Mouse (Mus musculus) cerebellum, adult 9-11 months (tissue): ENCODE measurements around the gene Mthfd1l.
"Not testable (repeated sequence)": the region's sequence is repeated elsewhere in the genome, so short reads cannot be mapped to it uniquely, and the experiment has no call there.

Experiments used
- DNase-seq: peaks from one replicate; pipeline ENCODE4 v3.0.0; 2022

Gene Mthfd1l

GRCm38 (mm10) chr10:4085363-4086141 lies 112.6 kb downstream of the Mthfd1l start:
- no peak for DNase-seq

DNA sequence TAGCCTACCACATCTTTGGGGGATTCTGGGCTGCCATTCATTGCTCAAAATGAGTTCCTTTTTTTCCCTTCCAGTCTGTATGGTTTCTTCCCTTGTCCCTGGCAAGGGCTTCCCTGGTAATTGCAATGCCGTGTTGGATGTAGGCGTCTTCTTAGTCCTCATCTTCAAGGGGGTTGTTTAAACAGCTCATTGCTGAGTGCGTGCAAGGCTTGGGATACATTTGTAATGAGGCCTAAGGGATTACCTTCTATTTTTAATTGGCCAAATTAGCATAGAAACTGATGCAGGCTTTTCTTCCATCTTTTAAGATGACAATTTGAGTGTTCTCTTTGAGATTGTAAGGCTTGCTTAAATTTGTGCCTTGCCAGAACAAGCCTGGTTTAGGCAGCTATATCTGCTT lies 114.6 kb downstream of the Mthfd1l start:
- no peak for DNase-seq

DNA sequence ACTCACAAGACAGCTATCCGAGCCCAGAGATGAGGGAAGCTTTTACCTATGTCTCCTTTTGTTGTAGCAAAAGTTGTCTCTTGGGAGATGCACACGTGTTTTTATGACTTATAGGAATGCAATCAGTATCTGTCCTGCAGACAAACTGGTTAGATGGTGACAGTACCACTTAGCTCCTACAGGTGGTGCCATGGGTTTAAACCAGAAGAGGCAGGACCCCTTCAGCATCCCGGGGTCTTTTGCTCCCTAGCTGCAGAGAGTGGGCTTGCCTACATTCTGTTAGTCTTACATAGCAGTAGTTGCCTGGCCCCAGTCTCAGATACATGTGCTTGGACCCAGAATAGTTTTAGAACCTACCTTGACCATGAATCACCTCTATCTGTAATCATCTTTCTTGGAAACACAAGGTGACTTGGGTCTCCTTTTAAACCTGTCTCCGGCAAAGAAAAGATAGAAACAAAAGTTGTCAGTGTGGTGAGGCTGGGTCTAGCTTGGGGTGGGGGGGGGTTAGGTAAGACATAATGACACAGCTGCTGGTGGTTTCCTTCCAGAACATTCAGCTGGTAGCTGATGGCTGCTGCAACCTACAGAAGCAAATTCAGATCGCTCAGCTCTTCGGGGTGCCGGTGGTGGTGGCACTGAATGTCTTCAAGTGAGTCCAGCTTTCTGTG lies 116.0 kb downstream of the Mthfd1l start:
- DNase-seq: no peak

DNA sequence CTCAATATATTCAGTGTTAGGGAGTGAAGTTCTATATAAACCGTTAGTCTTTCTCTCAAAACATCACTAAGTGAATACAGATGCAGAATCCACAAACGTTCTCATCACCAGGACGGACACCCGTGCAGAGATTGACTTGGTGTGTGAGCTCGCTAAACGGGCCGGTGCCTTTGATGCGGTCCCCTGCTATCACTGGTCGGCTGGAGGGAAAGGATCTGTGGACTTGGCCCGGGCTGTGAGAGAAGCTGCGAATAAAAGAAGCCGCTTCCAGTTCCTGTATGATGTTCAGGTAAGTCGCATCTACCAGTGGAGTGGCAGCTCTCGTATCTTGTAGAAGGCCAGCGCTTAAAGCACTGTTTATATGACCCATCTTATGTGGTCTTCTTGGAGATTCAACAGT lies 117.0 kb downstream of the Mthfd1l start:
- no peak for DNase-seq

DNA sequence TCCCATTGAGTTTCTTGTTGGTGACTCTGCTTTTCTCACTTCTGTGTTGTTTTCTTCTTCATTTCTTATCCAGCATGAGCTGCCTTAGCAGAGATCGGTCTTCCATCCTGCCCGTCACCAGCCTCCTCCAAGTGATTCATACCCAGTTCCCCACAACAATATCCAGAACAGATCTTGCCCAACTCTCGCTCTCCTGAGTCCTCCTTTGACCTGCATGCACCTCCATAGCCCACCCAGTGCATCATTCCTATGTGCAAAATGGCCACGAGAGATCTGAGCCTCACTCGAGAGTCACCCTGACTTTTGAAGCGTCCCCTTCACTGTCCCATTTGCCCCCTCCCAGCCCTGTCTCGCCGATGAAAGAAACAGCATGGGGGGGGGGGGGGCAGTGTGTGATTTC lies 120.1 kb downstream of the Mthfd1l start:
- DNase-seq: no peak

GRCm38 (mm10) chr10:4094093-4094817 lies 121.3 kb downstream of the Mthfd1l start:
- DNase-seq: no peak

DNA sequence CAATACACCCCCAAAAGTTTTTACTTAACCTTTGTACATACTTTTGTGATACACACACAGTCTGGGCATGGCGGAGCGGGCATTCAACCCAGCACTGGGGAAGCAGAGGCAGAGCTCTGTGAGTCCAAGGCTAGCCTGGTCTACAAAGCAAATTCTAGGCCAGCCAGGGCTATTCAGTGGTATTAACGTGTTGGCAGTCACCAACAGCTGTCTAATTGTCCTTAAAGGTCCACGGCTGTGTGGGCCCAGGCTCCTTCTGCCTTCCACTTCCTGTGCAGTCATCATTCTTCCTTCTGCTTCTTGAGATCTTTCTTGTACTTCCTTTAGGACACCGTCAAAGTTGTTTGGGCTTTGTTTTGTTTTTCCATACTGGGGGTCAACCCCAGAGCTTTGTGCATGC lies 123.2 kb downstream of the Mthfd1l start:
- DNase-seq: no peak

DNA sequence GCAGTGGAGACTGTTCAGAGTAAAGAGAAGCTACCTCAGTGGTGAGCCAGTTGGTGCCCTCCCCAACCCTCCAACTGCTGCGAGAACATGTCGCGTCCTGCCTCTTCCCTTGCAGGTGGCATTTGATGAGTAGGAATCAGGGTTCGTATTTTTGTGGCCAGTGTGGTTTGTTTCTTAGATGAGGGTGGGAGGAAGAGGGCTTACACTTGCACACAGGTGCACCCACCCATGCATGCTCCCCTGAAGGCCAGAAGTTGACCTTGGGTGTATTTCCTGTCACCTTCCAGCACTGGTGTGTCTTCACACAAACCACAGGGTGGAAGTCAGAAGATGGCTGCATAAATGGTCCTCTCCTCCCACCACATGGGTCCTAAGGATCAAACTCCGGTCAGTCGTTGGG lies 127.1 kb downstream of the Mthfd1l start:
- no peak for DNase-seq

GRCm38 (mm10) chr10:4105676-4106528 lies 133.0 kb downstream of the Mthfd1l start:
- no peak for DNase-seq

DNA sequence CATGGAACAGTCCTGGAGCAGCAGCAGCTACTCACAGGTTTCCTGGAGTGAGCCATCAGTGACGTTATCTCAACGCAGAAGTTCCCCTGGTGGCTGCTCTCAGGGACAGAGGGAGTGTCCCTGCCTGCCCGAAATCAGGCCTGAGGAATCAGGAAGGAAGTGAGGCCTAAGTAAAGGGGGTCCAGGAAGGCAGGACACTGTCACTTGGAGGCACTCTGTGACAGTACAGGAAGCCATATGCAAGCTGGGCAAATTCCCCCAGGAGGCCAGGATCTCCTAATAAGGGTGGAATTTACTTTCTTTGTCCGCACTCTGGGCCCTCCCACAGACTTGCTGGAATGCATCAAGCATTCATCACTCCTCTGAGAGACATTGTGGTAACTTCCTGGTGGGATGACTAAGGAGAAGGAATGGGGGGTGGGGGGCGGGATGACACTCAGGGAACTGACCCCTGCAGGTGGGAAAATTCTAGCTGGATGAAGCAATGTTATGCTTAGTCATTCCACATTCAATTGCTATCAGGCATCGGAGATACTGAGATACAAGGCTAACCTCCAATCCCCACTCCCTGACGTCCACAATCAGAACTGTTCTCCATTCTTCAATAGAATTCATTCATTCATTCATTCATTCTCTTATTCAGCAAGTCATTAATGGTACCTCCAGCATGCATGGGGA lies 134.9 kb downstream of the Mthfd1l start:
- DNase-seq: no peak

DNA sequence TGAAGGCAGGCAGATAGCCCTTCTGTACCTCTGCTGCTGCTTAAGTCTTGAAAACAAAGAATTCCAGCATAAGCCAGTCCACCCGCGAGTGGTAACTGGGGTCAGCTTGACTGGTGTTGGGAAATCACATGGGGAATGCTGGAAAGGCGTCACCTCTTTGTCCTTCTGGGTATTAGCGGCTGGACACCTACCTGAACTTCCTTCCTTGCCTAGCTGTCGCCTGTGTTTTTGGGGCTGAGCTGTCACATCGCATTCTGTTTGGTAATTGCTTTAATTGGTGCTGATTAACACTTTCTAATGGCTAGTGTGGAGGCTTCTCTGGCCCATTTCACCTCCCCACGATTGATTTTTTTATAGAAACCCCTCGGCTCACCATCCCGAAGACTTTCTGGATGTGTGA lies 135.5 kb downstream of the Mthfd1l start:
- DNase-seq: no peak

GRCm38 (mm10) chr10:4111095-4111794 lies 138.3 kb downstream of the Mthfd1l start:
- DNase-seq: no peak

DNA sequence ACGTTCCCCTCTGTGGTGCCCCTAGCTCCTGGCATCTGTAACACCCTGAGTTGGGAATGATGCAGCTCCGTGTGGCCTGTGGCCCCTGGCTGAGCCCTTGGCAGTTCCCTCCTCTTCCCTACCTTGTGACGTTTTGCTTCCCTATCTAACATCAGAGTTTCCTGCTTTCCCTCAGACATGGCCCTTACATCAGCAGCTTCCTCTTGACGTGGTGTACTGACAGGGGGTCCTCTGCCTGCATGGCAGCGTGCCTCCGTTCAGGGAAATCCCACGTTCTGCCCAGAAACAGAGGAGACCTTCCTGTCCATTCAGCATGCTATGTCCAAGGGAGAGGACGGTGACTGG lies 138.8 kb downstream of the Mthfd1l start:
- no peak for DNase-seq

GRCm38 (mm10) chr10:4112611-4113327 lies 139.9 kb downstream of the Mthfd1l start:
- no peak for DNase-seq

- DNase-seq: no peak
These were observed 140.4 kb downstream of the Mthfd1l start for GRCm38 (mm10) chr10:4113328-4113658.

DNA sequence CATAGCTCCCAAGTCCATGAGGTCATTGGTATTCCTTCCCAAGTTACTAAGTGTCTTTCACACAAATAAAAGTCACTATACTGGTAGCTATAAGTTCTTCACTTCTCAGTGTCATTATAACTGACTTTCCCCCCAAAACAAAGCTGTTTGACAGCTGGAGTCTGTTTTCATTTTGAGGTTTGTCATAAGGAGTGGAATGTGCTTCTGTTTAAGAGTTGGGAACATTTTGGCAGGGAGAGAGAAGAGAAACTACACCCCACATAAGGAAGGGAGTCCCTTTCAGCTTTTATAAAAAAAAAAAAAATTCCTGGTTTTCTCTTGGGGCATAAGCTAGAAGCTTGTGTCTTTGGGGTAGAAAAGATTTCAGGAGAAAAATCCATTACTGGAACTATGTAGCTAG lies 143.7 kb downstream of the Mthfd1l start:
- no peak for DNase-seq

- DNase-seq: no peak
These were observed 144.2 kb downstream of the Mthfd1l start for GRCm38 (mm10) chr10:4117091-4117490.

- DNase-seq: no peak
These were observed 146.4 kb downstream of the Mthfd1l start for GRCm38 (mm10) chr10:4119287-4119686.

DNA sequence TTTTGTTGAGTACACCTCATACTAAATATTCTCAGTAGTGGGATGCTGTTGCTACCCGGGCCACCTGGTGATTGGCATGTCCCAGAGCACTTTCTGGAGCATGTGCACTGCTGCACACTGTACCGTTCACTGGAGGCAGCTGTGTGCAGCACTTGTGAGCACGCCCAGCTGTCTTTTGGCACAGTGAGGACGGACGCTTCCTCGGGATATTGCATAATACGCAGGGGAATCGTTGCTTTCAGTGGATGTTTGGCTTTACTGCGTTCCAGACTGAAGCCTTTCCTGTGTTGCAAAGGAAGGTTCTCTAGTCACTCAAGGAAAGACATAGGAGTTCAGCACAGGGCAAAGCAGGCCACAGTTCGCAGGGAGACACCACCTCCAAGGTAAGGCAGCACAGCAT lies 147.8 kb downstream of the Mthfd1l start:
- DNase-seq: no peak

DNA sequence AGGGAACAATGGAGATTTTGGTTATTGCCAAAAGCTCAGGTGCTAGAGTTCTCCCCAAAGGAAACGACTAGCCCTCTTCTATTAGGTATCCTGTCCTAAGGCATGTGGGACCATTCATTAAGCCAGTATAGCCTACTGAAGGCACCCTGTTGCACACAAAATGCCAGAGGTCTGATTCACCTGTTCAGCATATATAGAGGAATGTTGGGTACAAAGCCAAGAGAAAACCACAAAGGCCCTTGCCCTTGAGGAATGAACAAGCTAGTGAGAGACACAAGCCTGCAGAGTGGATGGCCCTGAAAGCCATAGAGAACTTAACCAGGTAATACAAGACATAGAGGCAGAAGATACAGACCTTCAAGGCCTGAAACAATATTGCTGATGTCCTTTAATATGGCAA lies 148.3 kb downstream of the Mthfd1l start:
- no peak for DNase-seq

DNA sequence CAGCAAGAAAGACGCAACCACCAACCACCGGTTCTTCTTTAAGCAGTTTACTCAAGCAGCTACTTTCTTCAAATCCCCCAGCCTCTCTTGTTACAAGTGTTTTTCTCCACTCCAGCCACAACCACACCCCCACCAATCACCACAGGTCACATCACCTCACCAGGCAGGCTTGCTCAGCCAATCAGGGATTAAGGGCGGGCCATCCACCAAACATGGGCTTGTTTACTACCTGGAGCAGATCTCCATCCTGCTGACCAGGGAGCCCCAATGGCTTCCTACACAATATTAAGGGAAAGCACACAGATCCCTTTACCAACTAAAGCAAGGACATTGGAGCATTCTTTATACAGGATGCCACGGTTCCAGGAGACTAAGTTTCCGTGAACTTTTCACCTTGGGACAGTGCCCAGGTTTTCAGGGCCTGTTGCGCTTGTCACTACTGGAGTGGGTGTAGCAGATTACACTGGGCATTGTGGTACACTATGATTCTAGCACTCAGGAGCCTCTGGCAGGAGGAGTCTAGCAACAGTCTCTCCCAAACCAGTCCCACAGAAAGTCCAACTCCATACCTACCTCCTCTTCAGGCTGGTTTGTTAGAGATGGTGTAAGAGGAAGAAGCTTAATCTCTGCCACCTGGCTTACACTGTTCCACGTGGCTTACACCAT lies 150.5 kb downstream of the Mthfd1l start:
- not testable (repeated sequence) for DNase-seq
